Mouse (Mus musculus): ENCODE results near the gene Lamtor4.

DNA sequence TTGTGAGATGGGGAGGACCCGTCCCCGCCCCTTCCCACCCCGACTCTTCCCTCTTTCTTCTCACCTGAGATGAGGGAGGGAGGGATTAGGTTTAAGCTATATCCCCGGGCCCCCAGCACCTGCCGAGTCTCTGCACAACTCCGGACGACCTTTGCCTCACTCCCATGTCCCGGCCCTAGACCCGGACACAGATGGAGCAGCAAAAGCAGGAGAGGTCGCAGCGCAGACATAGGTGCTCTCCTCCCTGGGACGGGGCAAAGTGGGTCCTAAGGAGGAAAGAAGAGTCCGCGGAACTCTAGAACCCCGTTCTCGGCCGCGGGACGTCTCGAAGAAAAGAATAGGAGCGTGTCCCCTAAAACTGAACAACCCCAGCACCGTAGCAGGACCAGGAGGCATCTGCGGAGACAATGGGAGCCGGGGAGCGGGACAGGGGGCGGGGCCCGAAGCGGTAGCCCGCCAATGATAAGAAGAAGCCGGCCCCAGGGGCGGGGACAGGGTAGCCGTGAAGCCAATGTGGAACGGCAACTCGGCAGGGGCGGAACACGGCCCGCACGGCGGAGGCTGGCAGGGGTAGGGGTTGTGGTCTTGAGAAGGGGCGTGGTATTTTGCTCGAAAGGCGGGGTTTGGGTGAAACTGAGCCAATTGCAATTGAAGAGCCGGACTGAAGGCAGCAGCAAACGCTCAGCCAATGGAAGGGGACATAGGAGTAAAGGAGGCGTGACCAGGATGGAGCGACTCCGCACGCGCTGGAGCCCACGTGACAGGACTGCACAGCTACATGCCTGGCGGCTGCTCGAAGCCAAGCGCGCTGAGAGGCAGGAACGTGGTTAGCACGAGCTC, 24.5 kb downstream of the Lamtor4 start, which contains the start of the genes Gm43720, Gpc2 and Stag3:
- no peak for TF ChIP-seq CTCF (IDR thresholded peaks at IDR 0.05; ENCODE audit: insufficient read depth, low read depth, low read length)
- no peak for TF ChIP-seq POLR2A (IDR thresholded peaks at IDR 0.05; ENCODE audit: insufficient read depth, low read depth, low read length)

All from olfactory bulb, adult 2 months (tissue).